Mouse (Mus musculus): ENCODE measurements at regions not wholly inside any gene's neighbourhood (a gene's known extent, or its start where the extent isn't known, plus 50 kb on each side); places are given as distances from the start of the nearest gene placed in this dataset.

GRCm38 (mm10) chr5:120037806-120038205 lies 78.5 kb upstream of the Rbm19 start:
- TF ChIP-seq CTCF (conservative IDR thresholded peaks at IDR 0.05; ENCODE audit: low read length) (no peak), NANOG (IDR thresholded peaks at IDR 0.05; ENCODE audit: borderline replicate concordance, low read length) (no peak), POU5F1 (IDR thresholded peaks at IDR 0.05; ENCODE audit: borderline replicate concordance, low read length) (no peak)
